Mouse (Mus musculus): ENCODE data around the gene Poc1a. TPM values are rescaled to one million over a fixed set of nuclear protein-coding genes. Genes with fewer than 3 reads are reported as not detected.

Gene Poc1a
- polyA plus RNA-seq, 1 experiment from 2014 or later = 11.8 TPM

DNA sequence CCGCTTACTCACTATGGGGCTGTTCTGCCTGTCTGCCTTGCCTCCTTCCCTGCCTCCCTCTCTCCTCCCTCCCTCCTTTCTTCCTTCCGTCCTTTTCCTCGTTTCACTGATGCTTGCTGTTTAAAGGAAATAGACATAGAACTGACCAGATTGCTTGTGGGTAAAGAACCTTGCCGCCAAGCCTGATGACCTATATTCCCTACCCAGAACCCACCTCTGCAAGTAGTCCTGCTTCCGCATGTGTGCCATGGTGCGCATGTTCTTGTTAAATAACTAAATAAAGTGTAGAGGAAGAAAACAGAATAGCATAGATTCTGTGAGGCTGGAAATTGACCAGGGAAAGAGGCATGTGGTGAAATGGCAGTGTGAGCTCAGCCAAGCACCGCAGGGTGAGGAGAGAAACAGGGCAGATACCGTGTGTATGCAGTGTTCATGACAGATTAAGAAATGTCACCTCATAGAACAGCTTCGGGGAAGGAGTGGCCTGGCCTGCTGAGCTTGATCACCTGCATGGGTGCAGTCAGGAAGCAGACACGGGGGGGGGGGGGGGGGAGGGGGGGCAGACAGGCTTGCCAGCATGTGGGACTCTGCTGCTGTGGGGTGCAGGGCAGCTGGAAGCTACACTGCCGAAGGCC, 20.7 kb downstream of the Poc1a start:
- no peak for DNase-seq (ENCODE audit: low spot score)
- 79% methylated on average over 11 of the region's 11 CpGs for WGBS
- H3K9ac ChIP-seq (ENCODE audit: low read length) = no peak overlapping the region
- H3K4me3 ChIP-seq (ENCODE audit: low read depth, low read length) = no peak overlapping the region
- H3K9me3 ChIP-seq (replicated peaks; ENCODE audit: control insufficient read depth, low read length) = no peaks in the 10 kb centered on the region
- 0 out of 2 replicates have a peak, but pooled peaks cover 7% of the 10 kb centered on the region for H3K36me3 ChIP-seq (ENCODE audit: control insufficient read depth, insufficient read depth, low read length)
- no peak overlapping the region for H3K27ac ChIP-seq (ENCODE audit: low read depth, low read length)
- H3K4me2 ChIP-seq (ENCODE audit: low read length) = no peak overlapping the region
- no peaks in the 10 kb centered on the region for H3K27me3 ChIP-seq (replicated peaks; ENCODE audit: control insufficient read depth, insufficient read depth, low read length)
- no peak for ATAC-seq
- H3K4me1 ChIP-seq (ENCODE audit: control insufficient read depth, insufficient read depth, low read length) = no peaks in the 10 kb centered on the region

- WGBS = 85% methylated on average over 16 of the region's 16 CpGs
- H3K9ac ChIP-seq (ENCODE audit: low read length) = no peak overlapping the region
Measured at GRCm38 (mm10) chr9:106302446-106303150, 21.7 kb downstream of the Poc1a start.

DNA sequence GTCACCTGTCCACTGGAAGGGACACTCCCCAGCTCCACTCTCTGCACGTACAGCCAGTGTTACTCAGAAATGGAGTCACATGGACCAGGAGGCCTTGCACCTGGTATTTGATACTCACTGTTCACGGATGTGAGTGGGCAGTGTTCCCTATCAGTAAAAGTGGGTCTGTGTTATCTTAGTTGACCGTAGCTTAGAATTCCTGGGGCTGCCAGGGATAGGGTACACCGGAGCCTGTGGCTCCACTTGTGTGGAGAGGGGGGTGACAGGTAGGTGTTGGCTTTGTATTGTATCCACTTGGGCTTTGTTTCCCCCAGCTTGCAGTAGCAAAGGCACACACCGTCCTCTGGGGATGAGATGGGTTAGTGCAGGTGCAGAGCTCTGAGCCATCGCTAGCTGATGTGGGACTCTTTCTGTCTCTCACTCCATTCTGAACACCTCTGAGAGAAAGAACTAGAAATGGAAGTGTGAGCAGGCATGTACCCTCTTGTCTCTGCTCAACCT, 22.6 kb downstream of the Poc1a start:
- Histone ChIP-seq H3K27ac (ENCODE audit: low read depth, low read length) (no peak overlapping the region), H3K27me3 (replicated peaks; ENCODE audit: control insufficient read depth, insufficient read depth, low read length) (no peaks in the 10 kb centered on the region), H3K9me3 (replicated peaks; ENCODE audit: control insufficient read depth, low read length) (no peaks in the 10 kb centered on the region), H3K4me3 (ENCODE audit: low read depth, low read length) (no peak overlapping the region), H3K4me1 (ENCODE audit: control insufficient read depth, insufficient read depth, low read length) (no peaks in the 10 kb centered on the region), H3K9ac (ENCODE audit: low read length) (no peak overlapping the region), H3K36me3 (ENCODE audit: control insufficient read depth, insufficient read depth, low read length) (peaks cover 6% of the 10 kb centered on the region; the same call in 1 of the 2 replicates), H3K4me2 (ENCODE audit: low read length) (no peak overlapping the region)
- ATAC-seq (no peak), DNase-seq (ENCODE audit: low spot score) (no peak)
- 94% methylated on average over 6 of the region's 6 CpGs for WGBS

More at GRCm38 (mm10) chr9:106302446-106303150, 21.7 kb downstream of the Poc1a start:
- H3K4me3 ChIP-seq (ENCODE audit: low read depth, low read length) = no peak overlapping the region
- no peaks in the 10 kb centered on the region for H3K4me1 ChIP-seq (ENCODE audit: control insufficient read depth, insufficient read depth, low read length)
- ATAC-seq = no peak
- no peak overlapping the region for H3K27ac ChIP-seq (ENCODE audit: low read depth, low read length)
- H3K27me3 ChIP-seq (replicated peaks; ENCODE audit: control insufficient read depth, insufficient read depth, low read length) = no peaks in the 10 kb centered on the region
- peaks cover 7% of the 10 kb centered on the region; the same call in 1 of the 2 replicates for H3K36me3 ChIP-seq (ENCODE audit: control insufficient read depth, insufficient read depth, low read length)
- H3K4me2 ChIP-seq (ENCODE audit: low read length) = no peak overlapping the region
- no peak for DNase-seq (ENCODE audit: low spot score)
- H3K9me3 ChIP-seq (replicated peaks; ENCODE audit: control insufficient read depth, low read length) = no peaks in the 10 kb centered on the region

DNA sequence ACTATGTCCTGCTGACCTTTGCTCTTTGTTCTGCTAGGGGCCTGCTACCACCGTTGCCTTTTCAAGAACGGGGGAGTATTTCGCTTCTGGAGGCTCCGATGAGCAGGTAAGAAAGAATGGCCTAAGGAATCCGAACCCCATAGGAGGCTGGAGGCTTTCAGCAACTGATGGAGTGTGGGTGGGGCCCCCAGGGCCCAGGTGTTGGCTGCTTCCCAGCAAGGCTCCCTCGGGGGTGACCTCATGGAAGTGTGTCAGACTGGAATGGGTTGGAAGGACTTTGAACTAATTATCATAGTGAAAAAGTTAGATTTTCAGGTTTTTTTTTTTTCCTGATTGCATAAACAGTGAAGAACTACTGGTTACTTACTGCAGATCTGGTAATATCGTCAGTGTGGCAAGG, 24.4 kb downstream of the Poc1a start:
- WGBS = 75% methylated on average over 7 of the region's 7 CpGs
- H3K9ac ChIP-seq (ENCODE audit: low read length) = no peak overlapping the region
- H3K36me3 ChIP-seq (ENCODE audit: control insufficient read depth, insufficient read depth, low read length) = peaks cover 6% of the 10 kb centered on the region; the same call in 1 of the 2 replicates
- H3K9me3 ChIP-seq (replicated peaks; ENCODE audit: control insufficient read depth, low read length) = no peaks in the 10 kb centered on the region
- no peaks in the 10 kb centered on the region for H3K27me3 ChIP-seq (replicated peaks; ENCODE audit: control insufficient read depth, insufficient read depth, low read length)
- no peak for DNase-seq (ENCODE audit: low spot score)
- H3K27ac ChIP-seq (ENCODE audit: low read depth, low read length) = no peak overlapping the region
- no peak for ATAC-seq
- no peak overlapping the region for H3K4me2 ChIP-seq (ENCODE audit: low read length)
- H3K4me3 ChIP-seq (ENCODE audit: low read depth, low read length) = no peak overlapping the region
- H3K4me1 ChIP-seq (ENCODE audit: control insufficient read depth, insufficient read depth, low read length) = no peaks in the 10 kb centered on the region

- H3K9ac ChIP-seq (ENCODE audit: low read length) = no peak overlapping the region
- DNase-seq (ENCODE audit: low spot score) (peak; percentile 79), ATAC-seq (peak; percentile 85)
- H3K4me1 ChIP-seq (ENCODE audit: control insufficient read depth, insufficient read depth, low read length) = no peaks in the 10 kb centered on the region
- no peak overlapping the region for H3K27ac ChIP-seq (ENCODE audit: low read depth, low read length)
- H3K4me2 ChIP-seq (ENCODE audit: low read length) = no peak overlapping the region
- WGBS = 46% methylated on average over 8 of the region's 8 CpGs
- peaks cover 6% of the 10 kb centered on the region; the same call in 1 of the 2 replicates for H3K36me3 ChIP-seq (ENCODE audit: control insufficient read depth, insufficient read depth, low read length)
- no peaks in the 10 kb centered on the region for H3K27me3 ChIP-seq (replicated peaks; ENCODE audit: control insufficient read depth, insufficient read depth, low read length)
- H3K9me3 ChIP-seq (replicated peaks; ENCODE audit: control insufficient read depth, low read length) = no peaks in the 10 kb centered on the region
- no peak overlapping the region for H3K4me3 ChIP-seq (ENCODE audit: low read depth, low read length)
Measured at GRCm38 (mm10) chr9:106306662-106307351, 25.9 kb downstream of the Poc1a start.

DNA sequence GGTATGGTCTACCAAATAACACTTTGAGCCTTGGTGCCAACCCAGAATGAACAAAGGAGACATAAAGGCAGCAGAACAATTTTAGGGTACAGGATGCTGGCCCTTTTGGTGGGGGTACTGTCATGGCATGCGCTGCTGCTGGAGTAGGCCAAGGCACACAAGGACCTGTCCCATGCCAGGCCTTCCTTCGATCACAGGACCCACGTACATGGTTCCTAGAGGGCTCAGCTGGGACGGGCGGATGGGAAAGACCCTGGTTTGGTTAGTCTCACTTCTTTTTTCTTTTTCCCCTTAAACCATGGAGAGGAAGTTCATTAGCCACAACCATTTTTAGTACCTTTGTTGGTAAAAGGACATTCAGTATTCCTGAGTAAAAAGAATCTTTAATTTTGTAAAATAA, 27.3 kb downstream of the Poc1a start:
- no peak overlapping the region for H3K4me3 ChIP-seq (ENCODE audit: low read depth, low read length)
- no peak overlapping the region for H3K4me2 ChIP-seq (ENCODE audit: low read length)
- no peak overlapping the region for H3K9ac ChIP-seq (ENCODE audit: low read length)
- DNase-seq (ENCODE audit: low spot score) (no peak), ATAC-seq (no peak)
- H3K27ac ChIP-seq (ENCODE audit: low read depth, low read length) = no peak overlapping the region
- H3K9me3 ChIP-seq (replicated peaks; ENCODE audit: control insufficient read depth, low read length) = no peaks in the 10 kb centered on the region
- H3K4me1 ChIP-seq (ENCODE audit: control insufficient read depth, insufficient read depth, low read length) = no peaks in the 10 kb centered on the region
- peaks cover 6% of the 10 kb centered on the region; the same call in 1 of the 2 replicates for H3K36me3 ChIP-seq (ENCODE audit: control insufficient read depth, insufficient read depth, low read length)
- WGBS = 97% methylated on average over 5 of the region's 5 CpGs
- H3K27me3 ChIP-seq (replicated peaks; ENCODE audit: control insufficient read depth, insufficient read depth, low read length) = no peaks in the 10 kb centered on the region

GRCm38 (mm10) chr9:106308555-106308954, 27.7 kb downstream of the Poc1a start:
- H3K4me3 ChIP-seq (ENCODE audit: low read depth, low read length) = no peak overlapping the region
- H3K4me1 ChIP-seq (ENCODE audit: control insufficient read depth, insufficient read depth, low read length) = no peaks in the 10 kb centered on the region
- DNase-seq (ENCODE audit: low spot score) = no peak
- H3K27ac ChIP-seq (ENCODE audit: low read depth, low read length) = no peak overlapping the region
- no peak overlapping the region for H3K4me2 ChIP-seq (ENCODE audit: low read length)
- H3K9ac ChIP-seq (ENCODE audit: low read length) = no peak overlapping the region
- no peaks in the 10 kb centered on the region for H3K9me3 ChIP-seq (replicated peaks; ENCODE audit: control insufficient read depth, low read length)
- H3K27me3 ChIP-seq (replicated peaks; ENCODE audit: control insufficient read depth, insufficient read depth, low read length) = no peaks in the 10 kb centered on the region
- WGBS = 91% methylated on average over 2 of the region's 2 CpGs
- ATAC-seq = no peak
- H3K36me3 ChIP-seq (ENCODE audit: control insufficient read depth, insufficient read depth, low read length) = peaks cover 6% of the 10 kb centered on the region; the same call in 1 of the 2 replicates

- DNase-seq (ENCODE audit: low spot score) (no peak), ATAC-seq (no peak)
- Histone ChIP-seq H3K9me3 (replicated peaks; ENCODE audit: control insufficient read depth, low read length) (no peaks in the 10 kb centered on the region), H3K9ac (ENCODE audit: low read length) (no peak overlapping the region), H3K27me3 (replicated peaks; ENCODE audit: control insufficient read depth, insufficient read depth, low read length) (no peaks in the 10 kb centered on the region), H3K27ac (ENCODE audit: low read depth, low read length) (no peak overlapping the region), H3K4me1 (ENCODE audit: control insufficient read depth, insufficient read depth, low read length) (no peaks in the 10 kb centered on the region), H3K4me3 (ENCODE audit: low read depth, low read length) (no peak overlapping the region), H3K36me3 (ENCODE audit: control insufficient read depth, insufficient read depth, low read length) (peaks cover 6% of the 10 kb centered on the region; the same call in 1 of the 2 replicates), H3K4me2 (ENCODE audit: low read length) (no peak overlapping the region)
- WGBS = 91% methylated on average over 5 of the region's 5 CpGs
Measured at GRCm38 (mm10) chr9:106308983-106309382, 28.1 kb downstream of the Poc1a start.

All from forebrain, embryonic 14.5 days (tissue).